Mouse (Mus musculus): ENCODE measurements around the gene Nisch. TPM values are rescaled to one million over a fixed set of nuclear protein-coding genes. Genes with fewer than 3 reads are reported as not detected.

Nisch gene
- 503 and 527 TPM in 2 replicates for polyA plus RNA-seq (2016; fragmentation: Nextera tagmentation; extraction: Ambion mirVana)

DNA sequence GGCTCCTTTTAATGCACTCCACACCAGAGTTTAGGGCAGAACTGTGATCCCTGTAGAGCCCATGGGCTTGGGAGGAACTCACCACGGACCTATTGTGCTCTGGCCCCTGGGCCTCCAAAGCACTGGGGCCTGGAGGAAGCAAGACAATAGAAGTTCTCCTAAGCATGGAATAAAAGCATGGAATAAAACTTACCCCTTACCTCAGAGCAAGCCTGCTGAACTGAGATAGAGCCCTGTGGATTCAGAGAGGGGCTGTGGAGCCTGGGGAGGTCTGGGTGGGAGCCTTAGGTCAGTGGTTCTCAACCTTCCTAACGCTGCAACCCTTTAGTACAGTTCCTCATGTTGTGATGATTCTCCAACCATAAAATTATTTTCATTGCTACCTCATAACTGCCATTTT is at the start of gene Nisch:
Gene Nisch, minus strand, starts transcription at position 101 of the 400 bp plus-strand sequence.
- no peaks in the 10 kb centered on the region for H3K36me3 ChIP-seq
- H3K4me3 ChIP-seq = no peak within 1 kb of the TSS
- 84% methylated on average over 2 of the region's 2 CpGs for WGBS
- peak within 1 kb of the TSS; percentile 37; the same call in 1 of the 2 replicates for H3K9ac ChIP-seq
- no peaks in the 10 kb centered on the region for H3K9me3 ChIP-seq
- H3K4me2 ChIP-seq (replicated peaks) = peak within 1 kb of the TSS; percentile 7; the same call in 1 of the 2 replicates
- ATAC-seq (ENCODE audit: insufficient number of reproducible peaks, insufficient read depth, low FRiP score, low TSS enrichment) = no peak
- H3K27me3 ChIP-seq = no peaks in the 10 kb centered on the region
- peaks cover 11% of the 10 kb centered on the region; the same call in 1 of the 2 replicates for H3K4me1 ChIP-seq
- H3K27ac ChIP-seq = peak within 1 kb of the TSS; percentile 37; the same call in 1 of the 2 replicates

- peaks cover 59% of the 10 kb centered on the region for H3K36me3 ChIP-seq
- 89% methylated on average over 9 of the region's 9 CpGs for WGBS
- ATAC-seq (ENCODE audit: insufficient number of reproducible peaks, insufficient read depth, low FRiP score, low TSS enrichment) = no peak
- H3K27ac ChIP-seq = no peak overlapping the region
- no peak overlapping the region for H3K4me2 ChIP-seq (replicated peaks)
- no peak overlapping the region for H3K4me3 ChIP-seq
- no peak overlapping the region for H3K9ac ChIP-seq
- no peaks in the 10 kb centered on the region for H3K27me3 ChIP-seq
- no peaks in the 10 kb centered on the region for H3K4me1 ChIP-seq
- H3K9me3 ChIP-seq = no peaks in the 10 kb centered on the region
Measured at GRCm38 (mm10) chr14:31260932-31261331, 44.2 kb upstream of the Nisch start.

DNA sequence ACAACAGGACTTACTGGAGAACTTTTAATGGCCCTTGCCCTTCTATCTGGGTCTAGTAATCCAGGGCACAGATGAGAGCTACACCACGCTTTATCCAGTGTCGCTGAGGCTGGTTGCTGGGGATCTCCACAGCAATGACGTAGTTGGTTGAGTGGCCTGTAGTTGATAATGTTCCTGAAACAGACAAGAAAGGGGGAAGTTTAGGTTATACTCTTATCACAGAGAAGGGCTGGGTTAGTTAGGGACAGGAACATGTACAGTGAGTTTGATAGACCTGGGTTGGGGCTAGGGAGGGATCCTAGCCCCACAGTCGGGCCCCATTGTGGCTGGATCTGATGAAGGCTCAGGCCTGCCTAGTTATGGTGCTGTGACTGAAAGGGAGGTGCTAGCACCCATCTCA is 43.6 kb upstream of the Nisch start:
- H3K36me3 ChIP-seq = peaks cover 64% of the 10 kb centered on the region
- H3K4me2 ChIP-seq (replicated peaks) = no peak overlapping the region
- WGBS = 95% methylated on average over 4 of the region's 4 CpGs
- H3K9ac ChIP-seq = no peak overlapping the region
- no peaks in the 10 kb centered on the region for H3K4me1 ChIP-seq
- H3K4me3 ChIP-seq = no peak overlapping the region
- H3K9me3 ChIP-seq = no peaks in the 10 kb centered on the region
- H3K27ac ChIP-seq = no peak overlapping the region
- no peaks in the 10 kb centered on the region for H3K27me3 ChIP-seq
- no peak for ATAC-seq (ENCODE audit: insufficient number of reproducible peaks, insufficient read depth, low FRiP score, low TSS enrichment)

DNA sequence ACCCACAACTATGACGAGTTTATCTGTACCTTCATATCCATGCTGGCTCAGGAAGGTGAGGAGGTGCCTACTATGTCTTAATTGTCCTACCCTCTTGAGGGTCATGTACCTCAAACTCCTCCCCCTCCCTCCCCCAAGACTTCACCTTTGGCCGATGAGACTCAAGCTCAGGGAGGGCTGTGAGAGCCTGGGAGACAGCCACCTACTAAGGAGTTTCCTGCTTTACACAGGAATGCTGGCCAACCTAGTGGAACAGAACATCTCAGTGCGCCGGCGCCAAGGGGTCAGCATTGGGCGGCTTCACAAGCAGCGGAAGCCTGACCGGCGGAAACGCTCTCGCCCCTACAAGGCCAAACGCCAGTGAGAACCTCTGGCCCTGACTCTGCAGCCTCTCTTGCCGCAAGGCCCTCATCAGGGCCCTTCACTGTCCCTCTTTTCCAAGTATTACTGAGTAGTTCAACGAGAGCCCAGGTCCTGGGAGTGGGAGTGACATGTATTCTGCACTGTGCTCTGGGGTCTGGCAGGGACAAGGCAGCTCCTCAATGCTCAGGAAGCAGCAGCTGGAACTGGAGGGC is 41.8 kb upstream of the Nisch start:
- Histone ChIP-seq H3K4me2 (replicated peaks) (no peak overlapping the region), H3K9me3 (no peaks in the 10 kb centered on the region), H3K4me3 (no peak overlapping the region), H3K27me3 (no peaks in the 10 kb centered on the region), H3K36me3 (peaks cover 82% of the 10 kb centered on the region), H3K9ac (no peak overlapping the region), H3K4me1 (no peaks in the 10 kb centered on the region), H3K27ac (no peak overlapping the region)
- WGBS = 94% methylated on average over 14 of the region's 14 CpGs
- ATAC-seq (ENCODE audit: insufficient number of reproducible peaks, insufficient read depth, low FRiP score, low TSS enrichment) = no peak

- H3K4me3 ChIP-seq = peak overlapping the region; percentile 82
- H3K4me1 ChIP-seq = peaks cover 11% of the 10 kb centered on the region
- H3K27me3 ChIP-seq = no peaks in the 10 kb centered on the region
- H3K9me3 ChIP-seq = no peaks in the 10 kb centered on the region
- peak overlapping the region; percentile 85 for H3K4me2 ChIP-seq (replicated peaks)
- no peak for ATAC-seq (ENCODE audit: insufficient number of reproducible peaks, insufficient read depth, low FRiP score, low TSS enrichment)
- WGBS = 85% methylated on average over 5 of the region's 5 CpGs
- no peak overlapping the region for H3K27ac ChIP-seq
- H3K36me3 ChIP-seq = peaks cover 45% of the 10 kb centered on the region
- peak overlapping the region; percentile 98 for H3K9ac ChIP-seq
Measured at GRCm38 (mm10) chr14:31252091-31252490, 35.3 kb upstream of the Nisch start.

GRCm38 (mm10) chr14:31251626-31252025 is 34.9 kb upstream of the Nisch start:
- peak overlapping the region; percentile 85 for H3K4me2 ChIP-seq (replicated peaks)
- no peak; the same call in 1 of the 2 replicates for ATAC-seq (ENCODE audit: insufficient number of reproducible peaks, insufficient read depth, low FRiP score, low TSS enrichment)
- H3K4me1 ChIP-seq = peaks cover 11% of the 10 kb centered on the region
- H3K36me3 ChIP-seq = peaks cover 40% of the 10 kb centered on the region
- no peaks in the 10 kb centered on the region for H3K9me3 ChIP-seq
- 1% methylated on average over 18 of the region's 18 CpGs for WGBS
- no peaks in the 10 kb centered on the region for H3K27me3 ChIP-seq
- H3K9ac ChIP-seq = peak overlapping the region; percentile 98
- H3K27ac ChIP-seq = peak overlapping the region; percentile 91; the same call in 1 of the 2 replicates
- peak overlapping the region; percentile 82 for H3K4me3 ChIP-seq

- peak; percentile 87 for ATAC-seq (ENCODE audit: insufficient number of reproducible peaks, insufficient read depth, low FRiP score, low TSS enrichment)
- H3K27me3 ChIP-seq = no peaks in the 10 kb centered on the region
- WGBS = under 1% methylated on average over 75 of the region's 75 CpGs
- H3K36me3 ChIP-seq = peaks cover 35% of the 10 kb centered on the region
- H3K9me3 ChIP-seq = no peaks in the 10 kb centered on the region
- H3K4me3 ChIP-seq = peak within 1 kb of the TSS; percentile 82
- H3K4me2 ChIP-seq (replicated peaks) = peak within 1 kb of the TSS; percentile 85
- peaks cover 11% of the 10 kb centered on the region for H3K4me1 ChIP-seq
- H3K27ac ChIP-seq = peak within 1 kb of the TSS; percentile 91
- H3K9ac ChIP-seq = peak within 1 kb of the TSS; percentile 98
Measured at GRCm38 (mm10) chr14:31251084-31251604, 34.4 kb upstream of the Nisch start, which contains the start of the genes Phf7 and Bap1. Phf7 (minus strand) TSS chr14:31251317. Bap1 (plus strand) TSS chr14:31251450.

DNA sequence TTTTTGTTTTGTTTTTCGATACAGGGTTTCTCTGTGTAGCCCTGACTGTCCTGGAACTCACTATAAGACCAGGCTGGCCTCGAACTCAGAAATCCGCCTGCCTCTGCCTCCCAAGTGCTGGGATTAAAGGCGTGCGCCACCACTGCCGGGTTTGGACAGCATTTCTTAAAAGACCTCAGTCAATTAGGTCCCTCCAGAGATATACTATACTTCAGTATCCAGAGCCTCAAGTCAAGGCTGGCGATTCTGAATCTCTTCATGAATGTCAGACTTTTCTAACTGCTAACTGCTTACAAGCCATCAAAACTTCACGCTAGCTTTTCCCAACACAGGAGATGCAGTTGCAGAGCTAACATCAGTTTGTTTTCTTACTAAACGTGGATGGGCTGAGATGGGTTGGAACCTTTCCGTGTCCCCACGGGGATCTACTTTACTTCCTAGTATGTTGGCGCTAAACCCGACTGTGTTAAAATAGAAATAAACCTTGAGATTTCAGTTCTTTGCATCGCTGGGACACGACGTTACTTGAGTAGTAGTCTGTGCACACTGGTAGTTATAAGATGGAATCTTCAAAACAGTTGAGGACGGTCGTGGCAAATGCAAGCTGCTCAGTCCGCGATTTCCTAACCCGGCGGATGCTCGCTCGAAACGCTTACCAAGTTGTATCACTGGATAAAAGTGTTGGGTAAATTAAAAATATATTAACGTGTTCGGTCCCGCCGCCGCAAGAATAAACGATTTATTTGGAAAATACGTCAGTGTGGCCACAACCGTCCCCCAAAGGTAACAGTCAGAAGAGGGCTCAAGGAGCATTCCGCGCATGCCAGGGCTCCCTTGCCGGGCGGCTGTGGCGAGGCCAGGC is 33.7 kb upstream of the Nisch start:
- peak overlapping the region; percentile 91 for H3K27ac ChIP-seq
- WGBS = 20% methylated on average over 38 of the region's 38 CpGs
- peak; percentile 81 for ATAC-seq (ENCODE audit: insufficient number of reproducible peaks, insufficient read depth, low FRiP score, low TSS enrichment)

GRCm38 (mm10) chr14:31248396-31248795 is 31.6 kb upstream of the Nisch start:
- Histone ChIP-seq H3K4me3 (no peak overlapping the region), H3K4me2 (replicated peaks) (no peak overlapping the region), H3K4me1 (peaks cover 11% of the 10 kb centered on the region), H3K27me3 (no peaks in the 10 kb centered on the region), H3K9me3 (no peaks in the 10 kb centered on the region), H3K9ac (no peak overlapping the region), H3K27ac (no peak overlapping the region), H3K36me3 (peaks cover 9% of the 10 kb centered on the region)
- 93% methylated on average over 6 of the region's 6 CpGs for WGBS
- no peak for ATAC-seq (ENCODE audit: insufficient number of reproducible peaks, insufficient read depth, low FRiP score, low TSS enrichment)

More for the DNA sequence above, 33.7 kb upstream of the Nisch start:
- H3K27me3 ChIP-seq = no peaks in the 10 kb centered on the region
- no peaks in the 10 kb centered on the region for H3K9me3 ChIP-seq
- H3K4me1 ChIP-seq = peaks cover 11% of the 10 kb centered on the region
- H3K4me3 ChIP-seq = peak overlapping the region; percentile 82
- peaks cover 29% of the 10 kb centered on the region for H3K36me3 ChIP-seq
- H3K4me2 ChIP-seq (replicated peaks) = peak overlapping the region; percentile 85
- H3K9ac ChIP-seq = peak overlapping the region; percentile 98

DNA sequence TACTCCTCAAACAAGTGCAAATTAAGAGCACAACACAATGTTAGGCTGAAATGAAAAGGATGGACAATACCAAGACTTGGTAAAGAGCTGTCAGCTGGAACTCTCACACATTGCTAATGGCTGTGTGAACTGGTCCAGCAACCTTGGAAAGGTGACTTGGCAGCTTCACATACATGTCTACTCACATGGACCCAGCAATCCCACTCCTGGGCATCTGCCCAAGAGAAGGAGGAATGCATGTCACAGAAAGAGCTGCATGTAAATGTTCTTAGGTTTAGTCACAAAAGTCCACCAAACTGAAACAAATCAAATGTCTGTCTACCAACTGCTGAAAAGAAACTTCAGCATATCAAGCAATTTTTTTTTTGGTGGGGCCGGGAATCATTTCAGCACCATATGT is 29.2 kb upstream of the Nisch start:
- H3K36me3 ChIP-seq = no peaks in the 10 kb centered on the region
- H3K27me3 ChIP-seq = no peaks in the 10 kb centered on the region
- no peak overlapping the region for H3K9ac ChIP-seq
- H3K4me1 ChIP-seq = peaks cover 4% of the 10 kb centered on the region; the same call in 1 of the 2 replicates
- no peak overlapping the region for H3K4me2 ChIP-seq (replicated peaks)
- H3K4me3 ChIP-seq = no peak overlapping the region
- no peaks in the 10 kb centered on the region for H3K9me3 ChIP-seq
- no peak overlapping the region for H3K27ac ChIP-seq
- 79% methylated on average over 1 of the region's 1 CpGs for WGBS
- ATAC-seq (ENCODE audit: insufficient number of reproducible peaks, insufficient read depth, low FRiP score, low TSS enrichment) = no peak

- ATAC-seq (ENCODE audit: insufficient number of reproducible peaks, insufficient read depth, low FRiP score, low TSS enrichment) = no peak
- no peak overlapping the region for H3K4me2 ChIP-seq (replicated peaks)
- no peak overlapping the region for H3K4me3 ChIP-seq
- H3K36me3 ChIP-seq = no peaks in the 10 kb centered on the region
- H3K9me3 ChIP-seq = no peaks in the 10 kb centered on the region
- WGBS = 81% methylated on average over 1 of the region's 1 CpGs
- H3K4me1 ChIP-seq = peaks cover 6% of the 10 kb centered on the region; the same call in 1 of the 2 replicates
- H3K27ac ChIP-seq = no peak overlapping the region
- H3K27me3 ChIP-seq = no peaks in the 10 kb centered on the region
- no peak overlapping the region for H3K9ac ChIP-seq
Measured at GRCm38 (mm10) chr14:31244777-31245176, 28.0 kb upstream of the Nisch start.

Data from embryonic facial prominence, embryonic 12.5 days (tissue).